Mouse (Mus musculus) urinary bladder, postnatal 14 days (tissue): ENCODE measurements around the gene Adgrb3.
"Not testable (repeated sequence)": the region's sequence is repeated elsewhere in the genome, so short reads cannot be mapped to it uniquely, and the experiment has no call there.

ENCODE experiments used
- DNase-seq: peaks from one replicate; pipeline ENCODE4 v3.0.0; 2021; ENCODE audit warnings: low spot score

The Adgrb3 gene

DNA sequence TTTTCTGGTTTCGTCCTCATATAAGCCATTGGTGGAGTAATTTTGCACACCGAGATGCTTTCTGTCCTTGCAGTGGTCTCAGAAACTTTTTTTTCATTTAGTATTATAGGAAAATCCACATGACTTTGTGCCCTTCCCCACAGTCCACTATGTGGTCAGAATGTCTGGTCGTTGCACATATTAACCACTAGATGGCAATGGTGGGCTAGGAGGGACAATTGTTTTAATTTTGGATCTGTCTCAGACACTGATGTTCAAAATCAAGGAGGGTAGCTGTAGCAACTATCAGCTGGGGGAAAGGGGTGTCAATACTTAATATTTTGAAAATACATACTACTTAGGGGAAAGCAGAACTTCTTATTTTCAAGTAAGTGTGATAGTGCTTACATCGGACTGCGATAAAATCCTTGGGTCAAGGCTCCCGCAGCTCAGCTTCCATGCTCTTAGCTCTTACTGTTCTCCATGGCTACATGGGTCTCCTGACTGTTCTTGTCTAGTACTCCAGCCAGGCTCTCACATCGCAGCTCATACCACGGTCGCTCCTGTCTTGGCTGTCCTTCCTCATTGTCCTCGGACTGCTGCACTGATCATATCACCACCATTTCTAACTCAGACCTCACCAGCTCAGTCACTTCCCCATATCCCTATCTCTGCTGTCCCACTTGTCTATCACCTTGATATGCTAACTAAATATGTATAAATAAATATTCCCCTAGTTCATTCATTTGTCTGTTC lies 319.0 kb downstream of the Adgrb3 start:
- no peak for DNase-seq

DNA sequence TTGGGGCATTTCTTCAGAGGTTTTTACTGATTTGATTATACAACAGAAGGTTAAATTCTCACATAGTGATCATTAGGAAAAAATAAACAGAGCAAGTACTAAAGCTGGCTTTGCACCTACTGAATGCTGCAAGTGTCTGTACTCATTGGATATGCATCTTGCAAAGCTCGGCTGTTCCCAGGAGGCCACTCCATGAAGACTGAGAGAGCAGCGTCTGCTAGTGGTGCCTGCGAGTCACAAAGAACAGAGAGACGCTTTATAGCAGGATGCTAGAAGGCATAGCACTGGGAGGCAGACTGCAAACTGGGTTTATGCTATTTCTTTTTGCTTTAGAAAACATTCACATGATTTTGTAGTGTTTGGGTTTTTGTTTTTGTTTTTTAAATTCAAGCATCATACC lies 325.2 kb downstream of the Adgrb3 start:
- DNase-seq = no peak

DNA sequence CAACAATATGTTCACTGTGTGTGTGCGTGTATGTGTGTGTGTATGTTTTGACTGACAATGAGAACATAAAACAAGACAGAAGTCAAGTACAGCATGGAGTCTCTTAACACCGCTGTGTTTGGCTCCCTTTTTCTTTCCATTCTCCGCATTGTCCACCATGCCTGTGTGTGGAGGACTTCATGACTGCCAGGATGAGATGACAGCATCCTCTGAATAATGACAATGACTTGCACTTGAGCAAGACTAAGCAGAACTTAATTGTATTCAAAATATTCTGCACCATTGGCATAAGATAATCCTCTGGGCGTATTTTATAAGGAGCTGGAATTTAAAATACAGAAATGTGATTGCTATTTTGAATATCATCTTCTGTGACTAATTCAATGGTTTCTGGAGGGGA lies 326.0 kb downstream of the Adgrb3 start:
- DNase-seq = no peak

DNA sequence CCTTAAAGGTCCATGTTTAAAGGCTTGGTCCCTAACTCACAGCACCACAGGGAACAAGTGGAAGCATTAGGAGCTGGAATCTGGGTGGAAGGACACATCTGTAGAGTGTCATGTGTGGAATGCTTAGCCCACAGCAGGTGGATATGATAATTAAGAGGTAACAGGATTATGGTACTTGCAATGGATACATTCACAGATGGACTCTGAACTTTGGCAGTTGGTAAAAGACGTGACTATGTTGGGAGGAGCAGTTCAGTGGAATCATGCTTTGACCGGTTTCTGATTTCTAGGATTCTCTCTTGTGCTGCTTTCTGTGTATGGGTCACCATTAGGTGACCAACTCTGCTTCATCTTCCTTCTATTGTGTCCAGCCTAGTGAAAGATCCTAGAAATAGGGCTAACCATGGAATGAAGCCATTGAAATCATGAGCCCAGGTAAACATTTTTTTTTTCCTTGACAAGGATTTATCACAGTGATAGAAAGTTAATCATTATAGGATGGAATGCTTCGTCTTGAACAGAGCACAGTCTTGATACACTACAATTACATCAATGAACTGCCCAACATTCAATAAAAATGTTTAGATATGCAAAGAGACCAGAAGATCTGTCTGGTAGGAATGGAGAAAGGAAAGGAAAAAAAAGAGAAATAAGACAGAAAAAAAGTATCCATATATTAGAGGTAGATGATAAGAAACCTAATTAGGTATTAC lies 334.1 kb downstream of the Adgrb3 start:
- no peak for DNase-seq

DNA sequence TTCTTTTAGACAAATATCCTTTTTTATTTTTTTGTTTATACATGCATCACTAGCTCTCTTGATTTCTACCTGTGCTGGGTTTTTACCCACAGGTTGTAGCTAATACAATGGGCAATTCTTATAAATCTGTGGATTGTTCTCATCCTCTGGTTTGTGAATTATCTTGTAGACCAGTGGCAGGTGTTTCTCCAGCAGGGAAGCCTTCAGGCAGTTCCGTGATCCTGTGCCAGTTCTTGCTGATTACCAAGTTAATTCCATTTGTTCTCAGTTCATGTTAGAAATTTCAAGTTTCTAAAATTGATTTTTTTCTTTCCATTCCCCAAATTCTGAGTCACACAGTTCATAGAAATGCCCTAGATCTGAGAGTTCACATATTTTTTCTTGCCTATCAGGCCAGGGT lies 338.0 kb downstream of the Adgrb3 start:
- DNase-seq = no peak

DNA sequence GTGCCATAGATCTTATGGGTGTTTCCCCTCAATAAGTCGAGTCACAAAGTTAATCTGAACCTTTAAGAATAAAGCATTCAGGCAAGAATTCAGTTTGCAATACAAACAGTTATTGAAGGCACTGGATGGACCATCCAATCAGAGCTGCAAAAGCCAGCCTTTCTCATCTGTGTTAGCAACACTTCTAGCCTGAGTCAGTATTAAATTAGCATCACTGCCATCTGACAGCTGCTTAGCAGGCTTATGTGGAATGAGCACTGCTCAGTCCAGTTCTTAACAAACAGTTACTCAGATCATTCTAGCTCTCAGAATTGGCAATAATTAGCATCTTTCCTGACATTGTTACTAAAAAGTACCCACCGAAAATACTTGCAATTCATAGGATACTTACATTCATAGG lies 339.3 kb downstream of the Adgrb3 start:
- DNase-seq = no peak

DNA sequence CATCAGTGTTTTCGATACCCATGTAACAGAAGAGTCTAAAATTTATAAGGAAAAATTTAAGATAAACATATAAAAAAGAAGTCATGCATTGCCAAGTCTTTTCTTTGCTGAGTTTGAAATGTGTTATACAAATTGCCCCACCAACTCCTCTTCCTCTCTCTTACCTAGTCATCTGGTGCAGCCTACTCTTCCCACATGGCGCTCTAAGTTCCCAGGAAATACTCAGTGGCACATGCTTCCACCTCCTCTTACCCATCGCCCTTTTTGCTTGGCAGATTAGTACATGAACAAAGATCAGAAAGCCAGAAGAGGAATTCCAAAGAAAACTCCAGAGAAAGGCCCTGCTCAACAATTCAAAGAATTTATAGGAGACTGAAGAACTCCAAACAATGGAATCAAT lies 353.8 kb downstream of the Adgrb3 start:
- DNase-seq = no peak

DNA sequence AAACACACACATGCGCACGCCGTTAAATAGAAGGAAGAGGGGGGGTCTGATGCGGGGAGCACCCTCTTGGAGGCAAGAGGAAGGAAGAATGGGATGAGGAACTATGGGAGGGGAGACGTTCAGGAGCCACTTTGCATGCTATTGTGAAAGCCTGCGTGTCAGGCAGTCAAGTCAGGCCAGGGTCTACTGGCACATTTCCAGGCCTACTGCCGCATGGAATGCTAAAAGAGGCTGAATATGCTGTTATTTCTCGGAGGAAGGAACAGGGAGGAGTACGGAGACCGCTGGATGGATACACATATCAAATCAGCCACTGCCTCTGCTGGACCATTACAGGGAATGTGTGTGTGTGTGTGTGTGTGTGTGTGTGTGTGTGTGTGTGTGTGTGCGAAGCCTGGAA lies 355.0 kb downstream of the Adgrb3 start:
- DNase-seq = no peak

DNA sequence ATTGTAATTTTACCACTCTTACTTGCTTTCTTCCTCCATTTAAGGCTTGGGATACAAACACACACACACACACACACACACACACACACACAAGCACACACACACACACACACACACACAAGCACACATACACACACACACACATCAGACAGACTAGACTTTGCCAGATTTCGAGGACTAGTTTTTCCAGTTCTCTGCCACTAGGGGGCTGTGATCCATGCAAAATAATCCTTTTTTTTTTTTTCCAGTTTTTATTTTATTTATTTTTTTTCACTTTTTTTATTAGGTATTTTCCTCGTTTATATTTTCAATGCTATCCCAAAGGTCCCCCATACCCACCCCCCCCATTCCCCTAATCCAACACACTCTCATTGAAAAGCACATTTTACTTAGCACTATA lies 357.9 kb downstream of the Adgrb3 start:
- not testable (repeated sequence) for DNase-seq

DNA sequence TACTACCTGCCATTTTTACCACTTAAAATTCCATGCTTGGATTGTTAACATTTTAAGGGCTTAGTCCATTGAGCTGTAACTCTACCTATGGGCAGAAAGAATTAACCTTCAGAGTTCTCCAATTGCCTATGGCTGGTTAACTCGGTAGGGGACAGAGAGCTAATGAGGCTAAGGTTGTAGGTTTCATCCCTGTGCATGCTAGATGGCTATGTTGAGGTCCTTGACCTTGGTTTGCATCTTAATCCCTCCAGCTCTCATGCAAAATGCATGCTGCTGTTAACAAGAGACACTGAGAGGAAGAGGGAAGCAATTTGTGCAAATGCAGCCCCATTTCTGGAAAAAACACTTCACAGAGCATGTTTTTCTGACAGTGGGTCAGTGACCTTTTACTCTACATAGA lies 366.9 kb downstream of the Adgrb3 start:
- no peak for DNase-seq

DNA sequence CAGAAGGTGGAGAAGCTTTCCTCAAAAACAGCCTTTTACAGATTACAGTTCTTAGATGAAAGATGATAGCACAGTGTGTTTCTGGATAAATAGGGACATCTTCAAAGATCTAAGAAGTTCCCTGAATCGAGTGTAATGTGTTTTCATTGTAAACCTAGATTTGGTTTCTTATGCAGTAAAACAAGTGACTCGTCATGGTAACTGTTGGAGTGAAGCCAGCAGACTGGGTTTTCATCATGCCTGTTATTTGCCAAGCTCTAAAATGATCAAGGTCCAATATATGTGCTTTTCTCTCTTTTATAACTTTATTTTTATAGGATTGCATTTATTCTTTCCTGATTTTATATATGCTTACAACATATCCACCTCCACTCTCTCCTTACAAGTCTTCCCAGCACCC lies 394.0 kb downstream of the Adgrb3 start:
- DNase-seq = no peak

DNA sequence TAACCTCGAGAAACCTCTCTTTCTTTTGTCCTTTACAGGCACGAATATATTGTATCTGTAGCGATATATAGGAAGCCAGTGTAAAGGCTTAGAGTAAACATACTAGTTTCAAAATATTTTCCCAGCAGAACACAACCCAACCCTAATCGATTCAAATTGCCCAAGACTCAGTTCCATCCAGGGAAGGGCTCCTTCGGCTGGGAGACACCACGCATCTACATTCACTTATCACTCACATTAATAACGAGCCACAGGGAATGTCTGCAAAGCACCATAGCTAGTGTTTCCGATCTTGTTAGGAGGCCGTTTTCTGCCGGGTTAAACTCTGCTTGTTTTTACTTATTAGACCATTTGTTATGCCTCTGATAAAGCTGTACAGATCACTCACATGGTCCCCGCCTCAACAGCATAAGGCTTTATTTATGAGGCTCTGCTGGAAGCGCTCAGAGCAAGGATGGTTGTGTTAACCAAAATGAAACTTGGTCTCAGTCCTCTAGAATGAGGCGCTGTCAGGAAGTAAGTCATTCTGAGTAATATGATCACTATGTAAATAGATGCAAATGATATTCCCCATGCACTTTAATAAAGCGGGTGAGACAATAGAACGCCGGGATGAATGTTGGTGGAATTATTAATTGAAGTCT lies 399.2 kb downstream of the Adgrb3 start:
- DNase-seq = no peak

DNA sequence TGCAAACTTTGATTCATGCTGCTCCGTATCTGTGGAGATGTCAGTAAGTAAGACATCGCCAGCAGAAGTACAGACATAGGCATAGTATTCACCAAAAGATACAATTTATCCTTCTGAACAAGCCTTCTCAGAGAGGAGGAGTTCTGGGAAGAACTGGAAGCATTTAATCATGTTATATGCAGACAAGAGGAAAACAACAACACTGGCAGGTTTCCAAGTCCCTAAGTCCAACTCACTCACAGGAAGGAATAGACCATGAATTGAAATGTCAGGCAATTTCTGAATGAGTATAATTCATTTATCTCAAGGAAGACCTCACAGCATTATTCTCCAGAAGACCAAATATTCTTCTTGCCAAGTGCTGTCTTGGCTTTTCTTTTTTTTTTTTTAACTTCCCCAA lies 408.8 kb downstream of the Adgrb3 start:
- no peak for DNase-seq

DNA sequence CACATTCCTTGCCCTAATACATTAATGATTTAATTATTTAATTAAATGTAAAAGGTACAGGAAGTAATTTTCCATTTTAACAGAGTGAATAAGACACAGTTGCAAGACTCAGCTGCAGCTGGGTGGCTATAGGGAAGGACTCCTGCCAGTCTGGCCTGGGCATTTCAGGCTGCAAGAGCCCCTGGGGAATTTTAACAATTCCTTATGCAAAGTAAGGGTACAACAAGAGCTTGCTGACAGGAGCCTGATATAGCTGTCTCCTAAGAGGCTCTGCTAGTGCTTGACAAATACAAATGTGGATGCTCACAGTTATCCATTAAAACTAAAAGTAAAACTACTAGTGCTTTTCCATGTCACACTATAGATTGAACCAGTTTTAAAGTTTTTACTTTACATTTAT lies 410.1 kb downstream of the Adgrb3 start:
- no peak for DNase-seq

DNA sequence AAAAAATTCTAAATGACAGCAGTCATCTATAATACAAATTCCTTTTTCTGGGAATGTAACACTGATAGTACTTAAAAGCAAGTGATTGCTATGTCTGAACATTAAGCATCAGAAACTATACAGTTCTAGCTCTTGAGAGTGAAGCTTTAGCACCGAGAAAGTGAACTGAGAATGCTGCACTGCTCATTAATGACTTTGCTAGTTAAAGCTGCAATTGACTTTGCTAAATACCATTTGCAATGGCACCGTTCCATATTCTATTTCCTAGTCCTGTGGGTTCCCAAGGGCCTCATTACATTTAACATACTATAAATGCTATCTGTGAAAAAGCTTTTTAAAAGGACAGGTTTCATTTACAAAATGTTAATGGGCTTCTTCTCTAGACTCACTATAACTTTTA lies 414.4 kb downstream of the Adgrb3 start:
- no peak for DNase-seq

DNA sequence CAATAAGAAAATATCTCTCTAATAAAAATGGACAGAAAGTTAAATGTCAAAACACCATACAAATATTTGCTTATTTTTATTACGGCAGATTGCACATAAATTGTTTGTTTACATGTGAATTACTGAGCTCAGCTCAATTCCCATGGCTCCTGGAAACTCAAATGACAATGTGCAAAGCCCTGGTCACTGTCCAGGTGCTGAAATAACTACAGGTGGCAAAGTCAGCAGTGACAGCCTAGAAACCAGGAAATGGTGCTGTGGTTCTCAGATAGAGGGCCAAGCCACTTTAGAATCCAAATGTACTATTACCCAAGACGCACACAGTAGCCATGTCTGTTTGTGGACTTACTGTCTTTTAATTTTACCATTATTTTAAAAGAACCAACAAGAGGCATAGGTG lies 465.3 kb downstream of the Adgrb3 start:
- DNase-seq = no peak

DNA sequence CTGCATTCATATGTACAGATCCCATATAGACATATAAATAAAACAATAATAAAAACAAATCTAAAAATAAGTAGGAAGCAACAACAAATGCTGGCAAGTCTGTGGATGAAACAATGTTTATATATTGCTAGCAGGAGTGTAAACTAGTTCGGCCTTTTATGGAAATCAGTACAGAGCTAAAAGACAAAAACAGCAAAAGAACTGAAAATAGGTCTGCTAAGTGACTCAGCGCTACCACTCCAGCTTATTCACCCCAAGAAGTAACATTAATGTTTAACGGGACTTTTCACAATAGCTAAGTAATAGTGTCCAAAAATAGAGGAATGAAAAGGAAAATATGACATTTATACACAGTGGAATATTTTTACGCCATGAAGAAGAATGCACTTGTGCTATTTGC lies 471.0 kb downstream of the Adgrb3 start:
- DNase-seq = no peak

DNA sequence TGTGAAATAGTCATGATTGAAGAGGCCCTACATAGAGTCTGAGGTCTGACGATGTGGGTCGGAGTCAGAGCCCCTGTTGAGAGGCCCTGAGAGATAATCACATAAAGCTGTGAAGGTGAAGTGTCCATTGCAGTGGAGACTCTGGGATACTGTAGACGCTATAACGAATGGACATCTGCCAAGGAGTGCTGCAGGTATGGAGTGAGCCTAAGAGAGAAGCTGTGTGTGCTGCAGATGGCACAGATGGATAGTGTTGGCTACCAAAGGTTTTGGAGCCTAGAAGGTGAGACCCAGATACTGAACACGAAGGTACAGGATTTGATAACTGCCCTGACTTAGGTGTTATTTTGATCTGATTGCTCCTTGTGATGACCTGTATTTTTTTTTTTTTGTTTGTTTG lies 474.0 kb downstream of the Adgrb3 start:
- no peak for DNase-seq

DNA sequence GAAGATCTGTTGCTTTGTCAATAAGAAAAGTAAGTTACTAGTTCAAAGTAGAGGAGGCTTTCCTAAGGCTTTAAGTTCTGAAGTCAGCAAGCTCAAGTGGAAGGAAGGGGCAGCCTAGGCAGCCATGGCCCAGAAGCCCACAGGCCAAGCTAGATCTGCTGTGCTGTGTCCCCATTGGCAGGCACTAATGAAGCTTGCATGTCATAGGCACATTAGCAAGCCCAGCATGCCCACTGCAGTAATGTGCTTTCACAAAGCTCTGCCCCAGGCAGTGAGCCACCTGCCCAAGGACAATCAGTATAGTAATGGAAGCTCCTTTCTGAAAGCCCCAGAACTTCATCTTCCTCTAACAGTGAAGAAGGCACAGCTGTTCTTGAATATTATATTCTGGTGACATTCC lies 484.6 kb downstream of the Adgrb3 start:
- DNase-seq = no peak

DNA sequence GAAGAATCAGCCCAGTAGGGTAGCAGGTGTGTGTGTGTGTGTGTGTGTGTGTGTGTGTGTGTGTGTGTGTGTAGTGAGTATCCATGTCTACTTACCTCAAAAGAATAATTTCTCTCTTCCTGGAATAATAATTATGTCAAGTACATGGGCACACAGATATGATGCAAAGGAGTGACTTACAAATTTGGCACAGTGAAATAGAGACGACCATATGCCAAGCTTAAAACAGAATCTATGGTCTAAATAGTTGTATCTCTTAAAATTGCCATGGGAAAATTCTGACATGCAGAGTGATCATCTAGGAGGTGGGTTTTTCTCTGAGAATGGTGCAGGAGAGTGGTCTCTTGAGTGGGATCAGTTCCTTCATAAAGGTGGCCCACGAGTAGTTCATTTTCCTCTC lies 504.1 kb downstream of the Adgrb3 start:
- no peak for DNase-seq

DNA sequence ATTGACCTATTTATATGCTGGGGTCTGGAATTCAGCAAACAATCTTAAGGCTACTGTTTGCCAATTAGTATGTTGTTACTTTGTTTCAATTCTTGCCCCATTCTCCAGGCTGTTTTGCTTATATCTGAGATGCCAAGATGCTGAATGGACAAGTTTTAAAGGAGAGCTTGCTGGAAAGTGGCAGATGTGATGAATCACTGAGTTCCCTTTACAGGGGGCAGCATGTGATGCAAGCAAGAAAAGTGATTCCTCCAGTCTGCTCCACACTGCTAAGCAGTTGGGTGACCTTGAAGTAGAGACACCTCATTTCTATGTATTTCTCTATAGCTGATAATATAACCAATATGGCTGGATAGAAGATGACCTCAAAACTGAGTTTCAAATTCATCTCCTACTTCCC lies 512.4 kb downstream of the Adgrb3 start:
- no peak for DNase-seq

DNA sequence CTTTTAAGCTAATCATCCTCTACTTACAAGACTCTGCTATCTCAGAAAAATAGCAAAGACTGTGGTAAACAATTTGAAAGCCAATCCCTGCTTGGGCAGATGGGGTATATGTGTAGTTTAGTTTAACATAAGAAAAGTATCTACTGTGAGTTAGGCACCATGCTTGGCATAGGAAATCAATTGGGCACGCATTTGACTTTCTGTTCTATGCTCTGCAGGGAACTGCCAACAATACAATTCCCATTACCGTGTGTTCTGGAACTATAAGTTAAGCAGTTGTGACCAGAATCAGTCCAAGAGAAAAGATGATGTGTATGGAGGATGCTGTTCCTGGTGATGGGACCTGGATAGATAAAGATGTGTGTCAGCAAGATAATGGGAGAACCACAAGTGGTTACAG lies 517.2 kb downstream of the Adgrb3 start:
- no peak for DNase-seq

DNA sequence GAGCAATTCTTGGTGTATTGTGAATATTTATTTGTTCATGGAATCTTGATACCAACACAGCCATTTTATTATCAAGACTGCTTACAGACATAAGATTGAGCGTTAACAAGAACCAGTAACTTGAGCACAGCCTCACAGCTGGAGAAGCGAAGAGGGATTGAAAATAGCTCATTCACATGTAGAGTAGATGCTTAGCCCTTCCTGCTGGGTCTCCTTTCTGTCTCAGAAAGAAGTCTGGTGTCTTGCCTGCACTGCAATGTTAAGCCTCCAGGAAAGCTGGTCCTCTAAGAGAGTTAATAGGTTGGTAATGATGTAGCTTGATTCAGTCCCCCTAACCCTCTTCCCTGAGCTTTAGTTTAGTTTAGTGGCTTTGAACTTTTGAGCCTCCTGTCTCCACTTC lies 519.4 kb downstream of the Adgrb3 start:
- no peak for DNase-seq

DNA sequence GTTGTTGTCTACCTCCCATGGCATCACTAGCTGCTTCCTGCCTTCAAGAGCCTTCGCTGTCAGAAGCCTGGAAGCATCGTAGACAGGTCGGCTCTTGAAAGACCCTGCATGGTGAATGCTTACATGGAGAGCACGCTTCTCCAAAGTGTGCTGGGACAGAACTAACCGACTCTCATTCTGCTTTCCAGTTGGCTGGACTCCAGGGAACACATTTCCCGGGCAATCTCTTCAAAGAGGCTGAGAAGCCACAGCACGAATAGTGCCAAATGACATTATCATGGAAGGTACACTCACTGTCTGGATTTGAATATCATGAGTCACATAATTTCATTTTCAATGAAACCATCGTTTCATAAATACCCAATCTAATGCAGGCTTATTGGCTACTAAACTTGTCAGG lies 548.0 kb downstream of the Adgrb3 start:
- DNase-seq = no peak
